Mouse (Mus musculus) kidney, postnatal 14 days (tissue): Measurements from ENCODE around the gene Rnf144b.

Experiments used
- DNase-seq: peaks from one replicate; pipeline ENCODE4 v3.0.0; 2022; ENCODE audit warnings: mixed read lengths

The Rnf144b gene

GRCm38 (mm10) chr13:47124986-47125385 lies 2.5 kb downstream of the Rnf144b start:
- no peak for DNase-seq

GRCm38 (mm10) chr13:47125595-47125994 lies 3.1 kb downstream of the Rnf144b start:
- DNase-seq: no peak

GRCm38 (mm10) chr13:47129090-47129489 lies 6.6 kb downstream of the Rnf144b start:
- DNase-seq: no peak

- no peak for DNase-seq
These were observed 10.6 kb downstream of the Rnf144b start for GRCm38 (mm10) chr13:47133058-47133457.

- DNase-seq: no peak
These were observed 12.4 kb downstream of the Rnf144b start for GRCm38 (mm10) chr13:47134836-47135235.

- DNase-seq: no peak
These were observed 13.3 kb downstream of the Rnf144b start for GRCm38 (mm10) chr13:47135741-47136140.

GRCm38 (mm10) chr13:47142764-47143163 lies 20.3 kb downstream of the Rnf144b start:
- no peak for DNase-seq

- no peak for DNase-seq
These were observed 23.5 kb downstream of the Rnf144b start for GRCm38 (mm10) chr13:47145939-47146338.

GRCm38 (mm10) chr13:47146388-47146787 lies 23.9 kb downstream of the Rnf144b start:
- no peak for DNase-seq

- no peak for DNase-seq
These were observed 26.1 kb downstream of the Rnf144b start for GRCm38 (mm10) chr13:47148573-47148972.

GRCm38 (mm10) chr13:47149993-47150392 lies 27.5 kb downstream of the Rnf144b start:
- DNase-seq: no peak

GRCm38 (mm10) chr13:47151060-47151459 lies 28.6 kb downstream of the Rnf144b start:
- no peak for DNase-seq

- DNase-seq: peak; percentile 49
These were observed 29.9 kb downstream of the Rnf144b start for GRCm38 (mm10) chr13:47152390-47152789.

GRCm38 (mm10) chr13:47153206-47153605 lies 30.8 kb downstream of the Rnf144b start:
- no peak for DNase-seq

GRCm38 (mm10) chr13:47154866-47155265 lies 32.4 kb downstream of the Rnf144b start:
- no peak for DNase-seq

GRCm38 (mm10) chr13:47156841-47157240 lies 34.4 kb downstream of the Rnf144b start:
- no peak for DNase-seq

- DNase-seq: no peak
These were observed 39.5 kb downstream of the Rnf144b start for GRCm38 (mm10) chr13:47162001-47162400.

GRCm38 (mm10) chr13:47164732-47165131 lies 42.3 kb downstream of the Rnf144b start:
- no peak for DNase-seq

- DNase-seq: no peak
These were observed 42.8 kb downstream of the Rnf144b start for GRCm38 (mm10) chr13:47165261-47165660.

GRCm38 (mm10) chr13:47168484-47168883 lies 46.0 kb downstream of the Rnf144b start:
- no peak for DNase-seq

GRCm38 (mm10) chr13:47170026-47170425 lies 47.6 kb downstream of the Rnf144b start:
- no peak for DNase-seq

- no peak for DNase-seq
These were observed 48.5 kb downstream of the Rnf144b start for GRCm38 (mm10) chr13:47170811-47171555.

- no peak for DNase-seq
These were observed 50.4 kb downstream of the Rnf144b start for GRCm38 (mm10) chr13:47172891-47173290.

- no peak for DNase-seq
These were observed 55.7 kb downstream of the Rnf144b start for GRCm38 (mm10) chr13:47178182-47178581.

GRCm38 (mm10) chr13:47180776-47181175 lies 58.3 kb downstream of the Rnf144b start:
- no peak for DNase-seq
